Mouse (Mus musculus) midbrain, postnatal 0 days (tissue): Measurements from ENCODE around the gene Sap30l. TPM values are rescaled to one million over a fixed set of nuclear protein-coding genes. Genes with fewer than 3 reads are reported as not detected.

ENCODE experiments used
- ATAC-seq: fragments of 200-750 bp; cut with Nextera tagmentation; 2 replicates; pipeline ENCODE4 v1.8.0; 2017; ENCODE audit warnings: moderate number of reproducible peaks, mild to moderate bottlenecking, moderate TSS enrichment, moderate library complexity; ENCODE audit not compliant: low FRiP score
- DNase-seq: peaks from one replicate; pipeline ENCODE4 v3.0.0-alpha.2; 2015; ENCODE audit warnings: low spot score
- H3K27ac ChIP-seq: fragments of 300-500 bp; sonication (generic); 2 replicates; pipeline ENCODE4 v1.5.1; 2014; ENCODE audit warnings: low read depth, mild to moderate bottlenecking, low read length, mixed read lengths
- H3K27me3 ChIP-seq: fragments of 300-500 bp; sonication (generic); 2 replicates; pipeline ENCODE4 v1.6.1; 2014; ENCODE audit warnings: low read length, control low read depth, mixed read lengths; ENCODE audit not compliant: insufficient read depth
- H3K36me3 ChIP-seq: fragments of 300-500 bp; sonication (generic); 2 replicates; pipeline ENCODE4 v1.6.1; 2014; ENCODE audit warnings: low read length, control low read depth, mixed read lengths; ENCODE audit not compliant: insufficient read depth
- H3K4me1 ChIP-seq: fragments of 300-500 bp; sonication (generic); 2 replicates; pipeline ENCODE4 v1.6.1; 2014; ENCODE audit warnings: mild to moderate bottlenecking, control low read depth, antibody characterized with exemption, low read length, mixed read lengths; ENCODE audit not compliant: insufficient read depth
- H3K4me2 ChIP-seq: fragments of 300-500 bp; sonication (generic); 2 replicates; pipeline ENCODE4 v1.6.1; 2014; ENCODE audit warnings: low read depth, mild to moderate bottlenecking, low read length, mixed read lengths; ENCODE audit not compliant: poor library complexity, severe bottlenecking
- H3K4me3 ChIP-seq: fragments of 300-500 bp; sonication (generic); 2 replicates; pipeline ENCODE4 v1.5.1; 2014; ENCODE audit warnings: low read depth, mild to moderate bottlenecking, low read length, moderate library complexity
- H3K9ac ChIP-seq: fragments of 300-500 bp; sonication (generic); replicated peaks from 2 replicates; pipeline ENCODE4 v1.6.1; 2014; ENCODE audit warnings: mild to moderate bottlenecking, low read length, moderate library complexity, mixed read lengths; ENCODE audit not compliant: poor library complexity, severe bottlenecking
- H3K9me3 ChIP-seq: fragments of 300-500 bp; sonication (generic); 2 replicates; pipeline ENCODE4 v1.6.1; 2016; ENCODE audit warnings: low read length, control low read depth
- CTCF ChIP-seq: IDR thresholded peaks from 2 replicates; pipeline ENCODE4 v1.5.1; 2016; ENCODE audit warnings: antibody characterized with exemption, mild to moderate bottlenecking
- WGBS: fragments of 180-500 bp; shearing (Covaris S2); extraction: QIAGEN DNeasy Blood & Tissue Kit; methylation state at CpG from one replicate; pipeline ENCODE4 v1.1.7; 2014; 5-methylcytosine and 5-hydroxymethylcytosine counted together
- polyA plus RNA-seq: library from polyadenylated mRNA; unstranded; fragments of >200 nt; fragmentation: Nextera tagmentation; extraction: Ambion mirVana; gene quantifications from 2 replicates; pipeline ENCODE4 v1.2.1, GENCODE M21; 2015
- total RNA-seq: library from RNA; depleted of rRNA; stranded (reverse); fragments of >200 nt; gene quantifications from 2 replicates; pipeline ENCODE4 v1.2.3, GENCODE M21; 2014; rRNA removed

Sap30l gene
- total RNA-seq: 35.1 and 40.1 TPM in 2 replicates
- polyA plus RNA-seq: 9.4 and 11.6 TPM in 2 replicates

DNA sequence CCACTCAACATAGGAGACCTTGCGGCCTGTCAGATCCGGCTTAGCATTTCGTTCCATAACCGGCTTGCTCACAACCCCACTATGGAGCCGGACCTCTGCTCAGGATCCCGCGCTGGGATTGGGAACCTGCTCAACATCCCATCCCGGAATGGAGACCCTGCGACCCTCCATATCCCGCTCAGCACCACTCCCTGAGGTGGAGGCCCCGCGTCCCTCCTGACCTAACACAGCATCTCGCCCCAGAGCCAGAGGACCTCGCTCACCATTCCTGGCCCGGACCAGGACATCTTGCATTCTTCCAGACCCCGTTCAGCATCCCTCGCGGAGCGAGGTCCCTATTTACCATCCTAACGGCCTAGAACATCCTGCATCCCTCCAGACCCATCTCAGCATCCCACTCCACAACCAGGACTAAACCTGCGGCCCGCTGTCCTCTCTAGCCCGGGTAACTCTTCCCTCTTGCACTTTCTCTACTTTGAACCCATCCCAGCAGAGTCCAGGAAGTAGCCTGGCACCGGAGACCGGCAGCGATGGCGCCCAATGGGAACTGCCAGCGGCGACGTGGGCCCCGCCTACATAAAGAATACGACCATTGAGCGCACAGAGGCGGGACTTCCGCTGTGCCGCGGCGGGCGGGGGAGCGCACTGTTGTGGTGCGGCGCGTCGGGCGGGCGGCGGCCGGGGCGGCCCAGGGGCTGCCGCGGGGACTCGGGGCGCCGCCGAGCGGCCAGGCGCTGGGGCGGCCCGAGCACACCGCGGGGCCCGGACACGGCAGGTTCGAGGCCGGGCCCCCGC, at the start of gene Sap30l:
Gene Sap30l (plus strand): TSS at position 667 of the 795 bp plus-strand sequence.
- Histone ChIP-seq H3K27ac (peak within 1 kb of the TSS; percentile 1), H3K4me2 (peak within 1 kb of the TSS; percentile 99), H3K4me3 (peak within 1 kb of the TSS; percentile 90), H3K4me1 (peaks cover 4% of the 10 kb centered on the region; the same call in 1 of the 2 replicates), H3K36me3 (no peaks in the 10 kb centered on the region), H3K9ac (peak within 1 kb of the TSS; percentile 66), H3K27me3 (no peaks in the 10 kb centered on the region), H3K9me3 (no peaks in the 10 kb centered on the region)
- ATAC-seq: peak; percentile 94
- peak; percentile 97 for DNase-seq
- WGBS: under 1% methylated on average over 62 of the region's 66 CpGs
- no peak for TF ChIP-seq CTCF

DNA sequence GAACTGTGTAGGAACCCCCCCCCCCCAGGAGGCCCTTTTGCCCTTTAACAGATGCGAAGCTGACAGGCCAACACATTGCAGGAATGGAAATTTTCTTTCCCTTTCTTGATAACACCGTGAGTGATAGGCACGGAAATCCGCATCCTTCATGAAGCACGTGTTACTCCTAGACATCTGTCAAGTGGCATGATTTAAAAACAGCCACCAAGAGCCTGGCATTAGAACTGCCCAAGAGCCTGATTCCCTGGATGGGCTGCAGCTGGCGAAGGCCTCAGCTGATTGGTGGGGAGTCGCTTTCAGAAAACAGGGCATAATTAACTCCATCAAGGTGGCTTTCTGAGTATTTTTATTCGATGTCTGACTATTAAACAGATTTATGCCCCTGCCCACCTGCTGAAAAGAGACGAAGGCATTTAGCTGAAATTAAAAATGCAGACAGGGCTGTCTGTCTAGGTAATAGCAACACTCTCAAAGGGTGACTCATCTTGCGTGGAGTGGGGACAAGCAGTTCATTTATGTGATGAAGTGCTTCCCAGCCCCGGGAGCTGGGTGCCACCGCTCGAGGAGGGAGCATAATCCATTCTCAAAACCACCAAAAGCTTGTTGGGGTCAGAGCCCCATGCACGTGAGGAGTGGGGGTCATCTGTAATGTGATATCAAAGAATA, 47.8 kb upstream of the Sap30l start:
- Histone ChIP-seq H3K4me1 (no peaks in the 10 kb centered on the region), H3K36me3 (no peaks in the 10 kb centered on the region), H3K9me3 (no peaks in the 10 kb centered on the region), H3K27ac (no peak overlapping the region), H3K4me2 (no peak overlapping the region), H3K27me3 (no peaks in the 10 kb centered on the region), H3K4me3 (no peak overlapping the region), H3K9ac (no peak overlapping the region)
- 51% methylated on average over 14 of the region's 14 CpGs for WGBS
- no peak for DNase-seq
- no peak for TF ChIP-seq CTCF
- peak; percentile 36; the same call in 1 of the 2 replicates for ATAC-seq

DNA sequence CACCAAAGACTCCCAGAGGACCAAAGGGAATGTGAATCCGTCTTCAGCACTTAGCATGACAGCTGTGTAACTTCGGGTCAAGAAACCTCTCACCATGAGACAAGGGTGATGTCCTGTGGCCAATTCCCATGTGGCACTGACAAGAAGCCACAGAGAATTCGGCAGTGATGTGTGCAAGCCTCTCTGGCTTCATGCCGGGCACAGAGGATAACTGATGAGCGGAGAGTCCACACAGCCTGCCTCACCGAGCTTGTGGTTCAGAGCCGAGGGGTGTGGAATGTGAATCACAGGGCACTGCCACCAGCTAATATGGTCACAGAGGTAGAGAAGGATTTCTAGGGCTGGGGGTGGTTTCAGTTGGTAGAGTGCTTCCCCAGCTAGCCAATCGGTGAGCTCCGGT, 42.8 kb upstream of the Sap30l start:
- Histone ChIP-seq H3K4me3 (no peak overlapping the region), H3K9ac (no peak overlapping the region), H3K36me3 (no peaks in the 10 kb centered on the region), H3K9me3 (no peaks in the 10 kb centered on the region), H3K27me3 (no peaks in the 10 kb centered on the region), H3K4me1 (peaks cover 5% of the 10 kb centered on the region; the same call in 1 of the 2 replicates), H3K27ac (no peak overlapping the region), H3K4me2 (no peak overlapping the region)
- DNase-seq (no peak), ATAC-seq (no peak)
- no peak for TF ChIP-seq CTCF
- WGBS: 75% methylated on average over 9 of the region's 9 CpGs

DNA sequence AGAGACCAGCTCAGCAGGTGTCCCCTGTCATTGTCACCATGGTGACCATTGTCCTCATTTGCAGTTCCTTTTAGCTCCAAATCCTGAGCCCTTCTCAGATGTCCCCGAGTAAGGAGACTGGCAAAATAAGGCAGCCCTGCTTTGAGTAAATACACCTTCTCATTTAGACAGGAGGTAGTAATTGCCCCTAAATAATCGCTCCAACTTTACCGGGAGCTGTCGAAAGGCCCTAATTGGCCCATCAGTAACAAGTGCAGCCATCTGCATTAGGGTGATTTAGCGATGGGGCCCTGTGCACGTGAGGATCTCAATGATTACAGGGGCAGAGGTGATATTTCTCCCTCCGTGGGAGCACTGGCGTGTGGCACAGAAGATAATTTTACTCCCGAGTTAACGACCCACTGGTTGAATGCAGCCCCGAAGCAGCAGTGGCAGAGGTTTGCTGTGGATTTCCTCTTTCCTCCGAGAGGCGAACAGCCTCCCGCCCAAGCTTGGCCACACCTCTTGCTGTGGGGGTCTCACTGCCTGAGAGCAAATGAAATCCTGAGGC, 40.9 kb upstream of the Sap30l start:
- no peak for TF ChIP-seq CTCF
- no peak for ATAC-seq
- H3K27ac ChIP-seq: no peak overlapping the region
- H3K36me3 ChIP-seq: no peaks in the 10 kb centered on the region
- H3K4me1 ChIP-seq: peaks cover 5% of the 10 kb centered on the region; the same call in 1 of the 2 replicates
- no peak overlapping the region for H3K4me3 ChIP-seq
- no peak overlapping the region for H3K4me2 ChIP-seq
- no peaks in the 10 kb centered on the region for H3K9me3 ChIP-seq
- no peaks in the 10 kb centered on the region for H3K27me3 ChIP-seq
- peak; percentile 35 for DNase-seq
- no peak overlapping the region for H3K9ac ChIP-seq
- 12% methylated on average over 14 of the region's 14 CpGs for WGBS

DNA sequence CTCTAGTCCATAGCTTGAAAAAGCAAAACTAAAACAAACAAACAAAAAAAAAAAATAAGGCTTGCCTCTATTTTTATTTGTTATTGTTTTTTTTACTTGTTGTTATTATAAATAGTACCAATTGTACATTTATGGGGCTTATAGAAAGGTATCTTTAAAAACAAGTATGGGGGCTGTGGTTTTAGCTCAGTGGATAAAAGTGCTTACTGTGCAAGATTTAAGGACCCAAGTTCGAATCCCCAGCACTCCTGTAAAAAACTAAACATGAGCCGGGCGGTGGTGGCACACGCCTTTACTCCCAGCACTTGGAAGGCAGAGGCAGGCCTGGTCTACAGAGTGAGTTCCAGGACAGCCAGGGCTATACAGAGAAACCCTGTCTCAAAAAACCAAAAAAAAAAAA, 40.1 kb upstream of the Sap30l start:
- WGBS: 96% methylated on average over 4 of the region's 4 CpGs
- no peak for ATAC-seq

More for the DNA sequence above, 40.1 kb upstream of the Sap30l start:
- H3K4me2 ChIP-seq: no peak overlapping the region
- no peak overlapping the region for H3K9ac ChIP-seq
- H3K9me3 ChIP-seq: no peaks in the 10 kb centered on the region
- no peak overlapping the region for H3K27ac ChIP-seq
- H3K36me3 ChIP-seq: no peaks in the 10 kb centered on the region
- TF ChIP-seq CTCF: no peak
- H3K4me1 ChIP-seq: peaks cover 5% of the 10 kb centered on the region; the same call in 1 of the 2 replicates
- no peaks in the 10 kb centered on the region for H3K27me3 ChIP-seq
- no peak overlapping the region for H3K4me3 ChIP-seq
- no peak for DNase-seq
